Mouse (Mus musculus): Measurements from ENCODE around the gene Plppr3. TPM values are rescaled to one million over a fixed set of nuclear protein-coding genes. Genes with fewer than 3 reads are reported as not detected.

Plppr3 gene
- polyA plus RNA-seq, 1 experiment from 2014 or later = 14.1 TPM

- H3K9me3 ChIP-seq (replicated peaks; ENCODE audit: control insufficient read depth, low read length) = no peaks in the 10 kb centered on the region
- peak within 1 kb of the TSS; percentile 80 for H3K4me3 ChIP-seq (ENCODE audit: low read depth, low read length)
- no peaks in the 10 kb centered on the region for H3K36me3 ChIP-seq (ENCODE audit: control insufficient read depth, insufficient read depth, low read length)
- peak; percentile 83 for ATAC-seq (replicated peaks; ENCODE audit: insufficient number of reproducible peaks, low FRiP score, low TSS enrichment)
- peak within 1 kb of the TSS; percentile 87 for H3K4me2 ChIP-seq
- peak within 1 kb of the TSS; percentile 25 for H3K27ac ChIP-seq (ENCODE audit: low read depth, low read length)
- peak within 1 kb of the TSS; percentile 84 for H3K9ac ChIP-seq (ENCODE audit: low read depth, low read length)
- peaks cover 51% of the 10 kb centered on the region for H3K4me1 ChIP-seq (ENCODE audit: control insufficient read depth, insufficient read depth, low read length)
- H3K27me3 ChIP-seq (ENCODE audit: control insufficient read depth, insufficient read depth, low read length) = peaks cover 46% of the 10 kb centered on the region
- WGBS (ENCODE audit: insufficient replicate concordance) = 3% methylated on average over 42 of the region's 42 CpGs
Observed at GRCm38 (mm10) chr10:79916808-79917531, 42.5 kb upstream of the Plppr3 start, which contains the start of gene Kiss1r. Kiss1r (plus strand) TSS chr10:79916971.

- peak overlapping the region; percentile 87 for H3K4me2 ChIP-seq
- no peak for ATAC-seq (replicated peaks; ENCODE audit: insufficient number of reproducible peaks, low FRiP score, low TSS enrichment)
- H3K27ac ChIP-seq (ENCODE audit: low read depth, low read length) = no peak overlapping the region; the same call in 1 of the 2 replicates
- peak overlapping the region; percentile 80 for H3K4me3 ChIP-seq (ENCODE audit: low read depth, low read length)
- H3K27me3 ChIP-seq (ENCODE audit: control insufficient read depth, insufficient read depth, low read length) = peaks cover 37% of the 10 kb centered on the region
- WGBS (ENCODE audit: insufficient replicate concordance) = 8% methylated on average over 8 of the region's 8 CpGs
- H3K36me3 ChIP-seq (ENCODE audit: control insufficient read depth, insufficient read depth, low read length) = peaks cover 4% of the 10 kb centered on the region; the same call in 1 of the 2 replicates
- peaks cover 44% of the 10 kb centered on the region for H3K4me1 ChIP-seq (ENCODE audit: control insufficient read depth, insufficient read depth, low read length)
- H3K9ac ChIP-seq (ENCODE audit: low read depth, low read length) = peak overlapping the region; percentile 84
- no peaks in the 10 kb centered on the region for H3K9me3 ChIP-seq (replicated peaks; ENCODE audit: control insufficient read depth, low read length)
Observed at GRCm38 (mm10) chr10:79916081-79916480, 41.6 kb upstream of the Plppr3 start.

- peaks cover 40% of the 10 kb centered on the region for H3K4me1 ChIP-seq (ENCODE audit: control insufficient read depth, insufficient read depth, low read length)
- ATAC-seq (replicated peaks; ENCODE audit: insufficient number of reproducible peaks, low FRiP score, low TSS enrichment) = no peak
- no peak overlapping the region for H3K9ac ChIP-seq (ENCODE audit: low read depth, low read length)
- WGBS (ENCODE audit: insufficient replicate concordance) = 67% methylated on average over 7 of the region's 7 CpGs
- H3K4me2 ChIP-seq = no peak overlapping the region
- H3K36me3 ChIP-seq (ENCODE audit: control insufficient read depth, insufficient read depth, low read length) = peaks cover 7% of the 10 kb centered on the region; the same call in 1 of the 2 replicates
- no peaks in the 10 kb centered on the region for H3K9me3 ChIP-seq (replicated peaks; ENCODE audit: control insufficient read depth, low read length)
- no peak overlapping the region for H3K4me3 ChIP-seq (ENCODE audit: low read depth, low read length)
- H3K27me3 ChIP-seq (ENCODE audit: control insufficient read depth, insufficient read depth, low read length) = peaks cover 27% of the 10 kb centered on the region
- H3K27ac ChIP-seq (ENCODE audit: low read depth, low read length) = no peak overlapping the region
Observed at GRCm38 (mm10) chr10:79914948-79915596, 40.6 kb upstream of the Plppr3 start.

GRCm38 (mm10) chr10:79914131-79914947, 39.9 kb upstream of the Plppr3 start:
- Histone ChIP-seq H3K27me3 (ENCODE audit: control insufficient read depth, insufficient read depth, low read length) (peaks cover 19% of the 10 kb centered on the region), H3K27ac (ENCODE audit: low read depth, low read length) (no peak overlapping the region), H3K9ac (ENCODE audit: low read depth, low read length) (peak overlapping the region; percentile 44; the same call in 1 of the 2 replicates), H3K9me3 (replicated peaks; ENCODE audit: control insufficient read depth, low read length) (no peaks in the 10 kb centered on the region), H3K4me3 (ENCODE audit: low read depth, low read length) (no peak overlapping the region), H3K4me1 (ENCODE audit: control insufficient read depth, insufficient read depth, low read length) (peaks cover 38% of the 10 kb centered on the region), H3K4me2 (no peak overlapping the region), H3K36me3 (ENCODE audit: control insufficient read depth, insufficient read depth, low read length) (peaks cover 7% of the 10 kb centered on the region; the same call in 1 of the 2 replicates)
- ATAC-seq (replicated peaks; ENCODE audit: insufficient number of reproducible peaks, low FRiP score, low TSS enrichment) = no peak
- 59% methylated on average over 11 of the region's 11 CpGs for WGBS (ENCODE audit: insufficient replicate concordance)

- Histone ChIP-seq H3K4me3 (ENCODE audit: low read depth, low read length) (no peak overlapping the region), H3K27ac (ENCODE audit: low read depth, low read length) (no peak overlapping the region), H3K9ac (ENCODE audit: low read depth, low read length) (no peak overlapping the region)
Observed at GRCm38 (mm10) chr10:79912412-79912811, 38.0 kb upstream of the Plppr3 start.

GRCm38 (mm10) chr10:79910556-79910955, 36.1 kb upstream of the Plppr3 start, which contains the start of gene Gm26602:
Gm26602 (plus strand) TSS chr10:79910856.
- Histone ChIP-seq H3K9me3 (replicated peaks; ENCODE audit: control insufficient read depth, low read length) (no peaks in the 10 kb centered on the region), H3K27me3 (ENCODE audit: control insufficient read depth, insufficient read depth, low read length) (no peaks in the 10 kb centered on the region), H3K36me3 (ENCODE audit: control insufficient read depth, insufficient read depth, low read length) (peaks cover 7% of the 10 kb centered on the region; the same call in 1 of the 2 replicates), H3K9ac (ENCODE audit: low read depth, low read length) (no peak within 1 kb of the TSS), H3K4me3 (ENCODE audit: low read depth, low read length) (no peak within 1 kb of the TSS), H3K4me1 (ENCODE audit: control insufficient read depth, insufficient read depth, low read length) (peaks cover 16% of the 10 kb centered on the region), H3K27ac (ENCODE audit: low read depth, low read length) (no peak within 1 kb of the TSS), H3K4me2 (no peak within 1 kb of the TSS)
- 90% methylated on average over 4 of the region's 4 CpGs for WGBS (ENCODE audit: insufficient replicate concordance)
- ATAC-seq (replicated peaks; ENCODE audit: insufficient number of reproducible peaks, low FRiP score, low TSS enrichment) = no peak

More at GRCm38 (mm10) chr10:79912412-79912811, 38.0 kb upstream of the Plppr3 start:
- H3K4me1 ChIP-seq (ENCODE audit: control insufficient read depth, insufficient read depth, low read length) = peaks cover 27% of the 10 kb centered on the region
- H3K9me3 ChIP-seq (replicated peaks; ENCODE audit: control insufficient read depth, low read length) = no peaks in the 10 kb centered on the region
- H3K36me3 ChIP-seq (ENCODE audit: control insufficient read depth, insufficient read depth, low read length) = peaks cover 7% of the 10 kb centered on the region; the same call in 1 of the 2 replicates
- WGBS (ENCODE audit: insufficient replicate concordance) = 63% methylated on average over 20 of the region's 20 CpGs
- ATAC-seq (replicated peaks; ENCODE audit: insufficient number of reproducible peaks, low FRiP score, low TSS enrichment) = no peak
- no peak overlapping the region for H3K4me2 ChIP-seq
- peaks cover under 1% of the 10 kb centered on the region; the same call in 1 of the 2 replicates for H3K27me3 ChIP-seq (ENCODE audit: control insufficient read depth, insufficient read depth, low read length)

- 0 out of 2 replicates have a peak, but pooled peaks have one; percentile 35 for ATAC-seq (replicated peaks; ENCODE audit: insufficient number of reproducible peaks, low FRiP score, low TSS enrichment)
- no peaks in the 10 kb centered on the region for H3K27me3 ChIP-seq (ENCODE audit: control insufficient read depth, insufficient read depth, low read length)
- H3K27ac ChIP-seq (ENCODE audit: low read depth, low read length) = peak overlapping the region; percentile 92
Observed at GRCm38 (mm10) chr10:79909092-79909922, 34.9 kb upstream of the Plppr3 start.

More at GRCm38 (mm10) chr10:79909092-79909922, 34.9 kb upstream of the Plppr3 start:
- 24% methylated on average over 14 of the region's 14 CpGs for WGBS (ENCODE audit: insufficient replicate concordance)
- Histone ChIP-seq H3K36me3 (ENCODE audit: control insufficient read depth, insufficient read depth, low read length) (peaks cover 16% of the 10 kb centered on the region), H3K4me1 (ENCODE audit: control insufficient read depth, insufficient read depth, low read length) (peaks cover 4% of the 10 kb centered on the region), H3K4me2 (peak overlapping the region; percentile 59), H3K4me3 (ENCODE audit: low read depth, low read length) (no peak overlapping the region; the same call in 1 of the 2 replicates), H3K9me3 (replicated peaks; ENCODE audit: control insufficient read depth, low read length) (no peaks in the 10 kb centered on the region), H3K9ac (ENCODE audit: low read depth, low read length) (peak overlapping the region; percentile 44; the same call in 1 of the 2 replicates)
